Mouse (Mus musculus): ENCODE data around the gene Fam78a. TPM values are rescaled to one million over a fixed set of nuclear protein-coding genes. Genes with fewer than 3 reads are reported as not detected.
A peak's percentile ranks its signal among the peaks of the same experiment; 100 is the strongest.

Gene Fam78a
- total and polyA plus RNA-seq, 3 experiments: 16.0 to 17.4 TPM; not detected in 1

DNA sequence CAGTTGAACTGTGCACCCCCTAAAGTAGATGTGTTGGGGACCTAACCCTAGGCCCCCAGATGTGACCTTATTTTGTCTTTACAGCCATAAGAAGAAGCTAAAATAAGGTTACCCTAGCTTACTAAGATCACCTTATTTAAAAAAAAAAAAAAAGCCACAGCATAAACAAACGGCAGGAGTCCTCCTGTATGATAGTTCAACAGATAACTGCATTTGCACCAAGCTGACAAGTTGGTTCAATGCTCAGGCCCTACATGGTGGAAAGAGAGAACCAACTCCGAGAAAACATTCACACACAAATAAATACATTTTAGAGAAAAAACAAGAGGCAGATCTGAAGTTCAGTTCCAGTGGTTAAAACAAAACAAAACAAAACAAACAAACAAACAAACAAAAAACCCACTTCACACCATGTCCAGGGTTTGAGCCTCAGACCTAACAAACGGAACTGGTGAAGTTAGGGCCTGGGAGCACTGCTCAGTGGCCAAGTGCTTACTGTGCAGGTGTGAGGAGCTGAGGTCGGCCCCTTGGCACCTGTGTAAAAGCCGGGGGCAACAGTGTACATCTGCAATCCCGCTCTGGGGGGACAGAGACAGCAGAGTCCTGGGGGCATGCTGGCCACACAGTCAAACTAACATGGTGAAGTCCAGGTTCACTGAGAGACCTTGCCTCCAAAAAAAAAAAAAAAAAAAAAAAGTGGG lies 47.4 kb upstream of the Fam78a start:
- TF ChIP-seq MXI1 (IDR thresholded peaks at IDR 0.05; ENCODE audit: low read depth, low read length) (no peak), EP300 (IDR thresholded peaks at IDR 0.05; ENCODE audit: low read depth in 1 of 2, low read length in 2 of 2) (0 out of 4 replicates have a peak, but pooled peaks of 1 of the 2 experiments have one; percentile 17), USF2 (IDR thresholded peaks at IDR 0.05; ENCODE audit: borderline replicate concordance in 1 of 2, insufficient read depth in 1 of 2, low read depth in 1 of 2, low read length in 2 of 2) (no peak), ZNF384 (IDR thresholded peaks at IDR 0.05; ENCODE audit: low read depth, low read length) (peak; percentile 95), ETS1 (IDR thresholded peaks at IDR 0.05; ENCODE audit: low read depth, low read length) (peak; percentile 45; the same call in 1 of the 2 replicates), MEF2A (IDR thresholded peaks at IDR 0.05; ENCODE audit: extremely low read depth, insufficient replicate concordance, low read depth, low read length, poor library complexity, severe bottlenecking) (no peak), CTCF (IDR thresholded peaks at IDR 0.05 in 2 of 3, conservative IDR thresholded peaks at IDR 0.05 in 1 of 3; ENCODE audit: control insufficient read depth in 1 of 3, insufficient read depth in 1 of 3, low read depth in 2 of 3, low read length in 3 of 3, poor library complexity in 1 of 3, severe bottlenecking in 1 of 3) (no peak), GATA1 (IDR thresholded peaks at IDR 0.05; ENCODE audit: low read depth, low read length) (0 out of 2 replicates have a peak, but pooled peaks have one; percentile 24), SMC3 (IDR thresholded peaks at IDR 0.05; ENCODE audit: low read depth, low read length) (0 out of 2 replicates have a peak, but pooled peaks have one; percentile 13)
- no peaks in the 10 kb centered on the region for H3K27me3 ChIP-seq (ENCODE audit: control insufficient read depth in 1 of 2, insufficient read depth in 2 of 2, low read length in 2 of 2)

DNA sequence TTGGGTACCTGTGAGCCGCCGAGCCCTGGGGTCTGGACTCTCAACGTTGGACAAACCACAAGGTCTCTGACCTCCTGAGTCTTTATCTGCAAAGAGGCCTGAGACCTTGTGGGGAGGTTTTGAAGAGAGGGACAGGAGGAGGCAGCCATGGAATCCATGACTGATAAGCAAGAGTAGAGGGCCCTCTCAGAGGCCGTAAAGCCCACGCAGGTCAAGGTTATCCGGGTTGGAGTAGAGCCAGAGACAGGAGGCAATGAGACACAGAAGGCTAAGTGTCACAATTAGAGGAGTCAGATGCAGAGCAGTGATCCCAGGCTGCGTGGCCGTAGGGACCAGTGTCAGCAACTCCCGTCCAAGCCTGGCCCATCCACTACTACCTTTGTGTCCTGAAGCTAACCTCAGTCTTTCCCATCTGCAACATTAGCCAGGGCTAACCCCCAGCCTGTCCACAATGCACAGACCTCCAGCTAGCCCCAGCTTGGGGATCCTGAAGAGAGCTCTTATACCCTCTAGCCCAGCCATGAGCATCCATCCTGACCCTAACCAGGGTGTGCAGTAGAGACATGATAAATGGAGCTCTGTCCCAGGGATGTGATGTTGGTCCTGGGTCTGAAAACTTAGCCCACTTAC lies 46.7 kb upstream of the Fam78a start:
- Histone ChIP-seq H3K27ac (ENCODE audit: control insufficient read depth, low read depth, low read length) (peak overlapping the region; percentile 70), H3K4me1 (ENCODE audit: control insufficient read depth in 1 of 2, insufficient read depth in 2 of 2, low read length in 2 of 2) (peaks cover 25 to 38% of the 10 kb centered on the region in 2 experiments), H3K9ac (ENCODE audit: control insufficient read depth, low read depth, low read length, poor library complexity, severe bottlenecking) (peak overlapping the region; percentile 61), H3K36me3 (ENCODE audit: control insufficient read depth in 1 of 2, insufficient read depth in 2 of 2, low read length in 2 of 2) (peaks cover 0 to 32% of the 10 kb centered on the region in 2 experiments; a peak in 2 of 4 replicates), H3K9me3 (replicated peaks; ENCODE audit: insufficient read depth, low read length) (no peaks in the 10 kb centered on the region), H3K4me3 (ENCODE audit: control insufficient read depth in 1 of 2, insufficient read depth in 1 of 2, low read depth in 2 of 2, low read length in 2 of 2) (no peak overlapping the region; a peak in 1 of 4 replicates), H3K79me2 (ENCODE audit: control insufficient read depth, insufficient read depth, low read length, poor library complexity) (no peaks in the 10 kb centered on the region), H3K27me3 (ENCODE audit: control insufficient read depth in 1 of 2, insufficient read depth in 2 of 2, low read length in 2 of 2) (no peaks in the 10 kb centered on the region)
- DNase-seq (ENCODE audit: low read depth, low spot score): no peak
- 0 out of 2 replicates have a peak, but pooled peaks have one; percentile 7 for TF ChIP-seq SIN3A (IDR thresholded peaks at IDR 0.05; ENCODE audit: low read length)
- TF ChIP-seq TCF12 (IDR thresholded peaks at IDR 0.05; ENCODE audit: low read depth, low read length): no peak

More for the DNA sequence above, 47.4 kb upstream of the Fam78a start:
- H3K4me1 ChIP-seq (ENCODE audit: control insufficient read depth in 1 of 2, insufficient read depth in 2 of 2, low read length in 2 of 2): peaks cover 25 to 37% of the 10 kb centered on the region in 2 experiments
- peak overlapping the region; percentile 70 for H3K27ac ChIP-seq (ENCODE audit: control insufficient read depth, low read depth, low read length)
- peaks cover 0 to 30% of the 10 kb centered on the region in 2 experiments; a peak in 2 of 4 replicates for H3K36me3 ChIP-seq (ENCODE audit: control insufficient read depth in 1 of 2, insufficient read depth in 2 of 2, low read length in 2 of 2)
- H3K4me3 ChIP-seq (ENCODE audit: control insufficient read depth in 1 of 2, insufficient read depth in 1 of 2, low read depth in 2 of 2, low read length in 2 of 2): peak overlapping the region; percentile 25 to 46
- no peaks in the 10 kb centered on the region for H3K79me2 ChIP-seq (ENCODE audit: control insufficient read depth, insufficient read depth, low read length, poor library complexity)
- peak; percentile 50 for DNase-seq (ENCODE audit: low read depth, low spot score)
- H3K9ac ChIP-seq (ENCODE audit: control insufficient read depth, low read depth, low read length, poor library complexity, severe bottlenecking): peak overlapping the region; percentile 58
- no peaks in the 10 kb centered on the region for H3K9me3 ChIP-seq (replicated peaks; ENCODE audit: insufficient read depth, low read length)

Data from MEL (cell line).